Mouse (Mus musculus) fibroblast of lung, adult 2 months (primary cell): ENCODE results near the gene Ddx49.

ENCODE experiments used
- DNase-seq: peaks from one replicate; pipeline ENCODE4 v3.0.0-alpha.2; 2011; ENCODE audit warnings: low read depth

The Ddx49 gene

GRCm38 (mm10) chr8:70267674-70268073 lies 34.6 kb downstream of the Ddx49 start:
- DNase-seq, result no peak

GRCm38 (mm10) chr8:70259043-70259442 lies 43.2 kb downstream of the Ddx49 start:
- no peak for DNase-seq

- DNase-seq, result no peak
These were observed 43.7 kb downstream of the Ddx49 start for GRCm38 (mm10) chr8:70258600-70258999.

- no peak for DNase-seq
These were observed 44.8 kb downstream of the Ddx49 start for GRCm38 (mm10) chr8:70257456-70257855.

GRCm38 (mm10) chr8:70254628-70255027 lies 47.7 kb downstream of the Ddx49 start:
- DNase-seq, result no peak

- no peak for DNase-seq
These were observed 54.4 kb downstream of the Ddx49 start for GRCm38 (mm10) chr8:70247841-70248240.

GRCm38 (mm10) chr8:70246622-70247021 lies 55.7 kb downstream of the Ddx49 start:
- no peak for DNase-seq
